Mouse (Mus musculus) ovary, postnatal 14 days (tissue): ENCODE data around the gene Zfp518a.

Experiments
- DNase-seq: peaks from one replicate; pipeline ENCODE4 v3.0.0; 2022; ENCODE audit warnings: low spot score

Gene Zfp518a

DNA sequence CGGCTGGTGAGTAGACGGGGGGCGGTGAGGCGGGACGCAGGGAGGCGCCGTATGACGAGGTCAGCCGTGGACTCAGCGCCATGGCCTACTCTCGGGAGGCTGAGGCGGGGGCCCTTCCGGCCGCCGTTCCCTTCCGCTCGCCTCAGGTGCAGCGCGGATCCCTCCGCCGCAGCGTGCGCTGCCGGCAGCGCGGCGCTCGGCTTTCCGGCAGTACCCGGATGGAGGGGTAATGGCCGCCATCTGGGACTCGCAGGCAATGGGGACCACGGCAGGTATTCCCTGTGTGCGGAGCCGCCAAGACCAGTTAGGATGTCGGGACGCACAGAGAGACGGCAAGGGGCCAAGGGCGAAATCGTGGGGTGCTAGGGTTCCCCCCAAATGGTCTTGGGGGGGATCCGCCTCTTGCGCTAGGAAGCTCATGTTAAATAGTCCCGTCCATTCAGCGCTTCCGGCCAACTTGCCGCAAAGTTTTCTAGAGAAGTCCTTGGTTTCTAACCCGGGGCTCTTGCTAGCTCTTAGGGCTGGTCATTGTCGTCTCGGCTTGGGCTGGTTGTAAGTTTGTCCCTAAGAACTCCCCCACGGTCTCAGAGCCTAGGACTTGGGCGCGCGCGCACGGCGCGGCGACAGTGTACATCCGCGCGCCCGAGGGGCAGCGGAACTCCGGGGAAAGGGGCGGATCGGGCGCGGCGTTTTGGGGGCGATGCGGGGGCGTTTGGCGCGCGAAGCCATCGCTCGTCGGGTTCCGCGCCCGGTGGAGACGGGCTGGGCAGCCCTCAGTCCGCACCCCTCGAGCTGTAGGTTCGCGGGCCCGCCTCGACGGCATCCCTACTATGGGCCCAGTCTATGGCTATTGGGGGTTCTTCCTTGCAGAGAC, at the start of gene Zfp518a:
Gene Zfp518a, plus strand, starts transcription at position 187 of the 874 bp plus-strand sequence.
- peak; percentile 83 for DNase-seq

DNA sequence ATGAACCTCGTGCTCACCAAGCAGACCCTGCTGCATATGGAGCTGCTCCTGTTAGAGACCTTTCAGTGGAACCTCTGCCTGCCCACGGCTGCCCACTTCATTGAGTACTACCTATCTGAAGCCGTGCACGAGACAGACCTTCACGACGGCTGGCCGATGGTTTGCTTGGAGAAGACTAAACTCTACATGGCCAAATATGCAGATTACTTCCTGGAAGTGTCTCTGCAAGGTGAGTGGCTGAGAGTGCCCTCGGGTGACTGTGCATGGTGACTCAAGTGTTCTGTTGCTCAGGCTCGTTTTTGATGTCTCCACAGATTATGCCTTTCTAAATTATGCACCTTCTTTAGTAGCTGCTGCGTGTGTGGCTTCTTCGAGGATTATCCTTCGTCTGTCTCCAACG, 49.8 kb upstream of the Zfp518a start:
- no peak for DNase-seq

DNA sequence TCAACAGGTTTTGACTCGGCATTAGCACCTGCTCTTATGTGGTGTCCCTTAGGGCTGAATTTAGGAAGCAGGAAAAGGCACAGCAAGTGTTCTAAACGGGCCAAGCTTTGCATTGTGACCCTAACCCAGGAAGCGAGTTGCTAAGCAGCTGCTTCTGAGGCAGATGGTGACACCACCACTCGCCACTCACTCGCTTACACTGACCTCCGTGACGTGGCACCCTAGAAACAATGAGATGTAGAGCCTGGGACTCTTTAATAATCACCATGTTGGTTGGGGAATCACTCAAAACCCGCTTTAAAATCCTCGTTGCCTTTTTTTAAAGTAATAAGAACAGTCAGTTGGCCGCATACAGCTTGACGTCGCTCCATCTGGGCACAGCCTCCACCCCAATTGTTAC, 45.1 kb upstream of the Zfp518a start:
- DNase-seq = no peak

DNA sequence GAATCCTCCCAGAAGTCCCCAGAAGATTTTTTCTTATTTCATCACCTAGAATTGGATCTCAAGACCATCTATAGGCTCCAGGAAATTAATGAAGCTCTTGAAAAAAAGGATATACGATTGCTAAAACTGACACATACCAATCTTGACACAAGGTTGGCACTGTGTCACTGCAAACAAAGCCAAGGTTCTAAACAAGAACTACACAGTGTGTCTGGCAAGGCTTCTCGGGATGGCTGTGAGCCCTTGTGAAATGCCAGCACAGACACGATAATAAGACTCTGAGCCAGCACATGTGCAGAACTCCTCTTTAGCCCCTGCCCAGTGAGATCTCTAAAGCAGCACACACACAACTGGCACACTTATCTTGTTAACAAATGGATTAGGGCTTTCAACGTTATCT, 35.0 kb upstream of the Zfp518a start:
- DNase-seq = no peak

DNA sequence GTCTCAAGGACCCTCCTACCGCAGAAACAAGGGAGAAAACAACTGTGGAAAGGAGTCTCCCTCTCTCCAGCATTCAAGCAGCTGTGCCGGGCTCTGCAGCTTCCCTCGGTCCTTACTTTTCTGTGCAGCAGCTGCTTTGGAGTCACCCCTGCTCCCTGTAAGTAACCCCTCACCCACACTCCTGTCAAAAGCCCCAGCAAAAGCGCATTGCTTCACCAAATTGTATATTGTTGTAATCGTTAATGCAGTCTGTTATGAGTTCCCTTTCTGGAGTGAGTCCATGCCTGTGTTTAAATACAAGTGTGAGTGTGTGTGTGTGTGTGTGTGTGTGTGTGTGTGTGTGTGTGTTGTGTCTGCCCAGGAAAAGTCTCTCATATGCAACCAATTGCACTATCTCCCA, 26.2 kb upstream of the Zfp518a start:
- DNase-seq = no peak

DNA sequence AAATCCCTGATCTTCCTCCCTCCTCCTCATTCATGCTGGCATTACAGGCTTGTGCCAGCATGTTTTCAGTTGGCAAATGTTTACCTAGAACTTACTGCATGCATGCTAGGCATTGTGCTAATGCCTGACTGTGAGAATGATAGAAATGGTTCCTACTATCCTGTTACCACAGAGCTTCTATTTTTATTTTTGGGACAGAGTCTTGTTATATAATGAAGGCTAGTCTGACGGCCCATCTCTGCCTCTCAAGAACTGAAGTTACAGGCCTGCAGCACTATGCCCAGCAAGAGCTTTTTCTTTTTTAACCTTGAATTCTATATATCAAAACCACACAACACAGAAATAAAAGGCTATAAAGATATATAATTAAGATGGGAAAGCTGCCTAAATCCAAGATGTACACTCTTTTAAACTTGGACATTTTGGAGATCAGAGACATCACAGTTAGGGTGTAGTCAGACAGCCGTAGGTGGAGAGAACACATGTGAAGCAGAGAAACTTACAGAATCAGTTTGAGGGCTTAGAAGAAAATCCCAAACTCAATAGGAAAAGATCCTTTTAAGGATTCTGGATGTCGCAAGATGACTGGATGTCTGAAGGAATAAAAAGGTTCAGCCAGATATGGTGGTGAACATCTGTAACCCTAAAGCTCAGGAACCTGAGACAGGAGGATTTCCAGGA, 24.9 kb upstream of the Zfp518a start:
- no peak for DNase-seq

DNA sequence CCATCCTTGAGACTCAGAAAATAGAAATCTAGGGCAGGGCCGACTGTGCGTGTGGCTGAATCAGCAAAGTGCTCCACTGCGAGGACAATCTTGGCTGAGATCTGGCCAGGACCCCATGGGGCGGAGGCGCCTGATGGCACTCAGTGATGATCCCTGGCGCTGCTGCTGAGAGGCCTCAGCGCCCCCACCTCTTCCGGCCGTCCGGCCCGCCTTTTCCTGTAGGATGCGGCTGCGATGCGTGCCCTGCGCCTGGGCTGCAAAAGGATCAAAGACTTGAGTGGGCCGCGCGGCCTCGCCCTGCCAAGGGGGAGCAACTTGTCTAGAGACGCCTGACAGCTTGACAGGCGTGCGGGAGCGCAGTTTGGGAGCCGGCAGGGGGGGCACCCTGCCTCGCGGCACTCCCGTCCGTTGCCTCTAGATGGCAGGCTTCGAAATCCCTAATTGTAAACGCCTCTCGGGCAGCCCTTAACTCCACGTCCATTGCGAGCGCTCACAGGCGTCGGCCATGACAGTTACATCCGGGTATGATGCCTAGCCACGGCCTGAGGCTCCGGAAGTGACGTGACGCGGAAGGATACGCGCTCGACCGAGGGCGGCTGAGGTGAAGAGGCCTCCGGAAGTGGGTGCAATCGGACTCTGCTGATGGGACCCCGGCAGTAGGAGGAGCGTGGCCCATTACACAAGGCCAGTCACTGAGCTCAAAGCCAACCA, 21.4 kb upstream of the Zfp518a start:
- DNase-seq = peak; percentile 82

DNA sequence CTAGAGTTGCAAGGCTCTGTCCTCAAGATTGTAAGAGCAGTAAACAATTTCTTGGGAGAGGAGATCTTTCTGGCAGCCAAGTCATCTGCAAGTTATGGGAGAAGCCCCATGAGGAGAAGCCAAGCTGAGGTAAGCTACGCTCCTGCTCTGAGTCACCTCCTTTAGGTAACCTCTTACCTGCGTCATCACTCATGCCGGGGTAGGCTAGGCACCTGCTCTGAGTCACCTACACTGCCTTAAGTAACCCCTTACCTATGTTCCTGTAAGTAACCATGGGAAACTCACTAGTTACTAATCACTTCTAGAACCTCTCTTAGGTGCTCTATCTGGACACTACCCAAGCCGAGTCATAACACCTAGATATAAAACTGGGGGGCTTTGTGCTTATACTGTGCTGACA, 12.8 kb upstream of the Zfp518a start:
- DNase-seq = no peak

DNA sequence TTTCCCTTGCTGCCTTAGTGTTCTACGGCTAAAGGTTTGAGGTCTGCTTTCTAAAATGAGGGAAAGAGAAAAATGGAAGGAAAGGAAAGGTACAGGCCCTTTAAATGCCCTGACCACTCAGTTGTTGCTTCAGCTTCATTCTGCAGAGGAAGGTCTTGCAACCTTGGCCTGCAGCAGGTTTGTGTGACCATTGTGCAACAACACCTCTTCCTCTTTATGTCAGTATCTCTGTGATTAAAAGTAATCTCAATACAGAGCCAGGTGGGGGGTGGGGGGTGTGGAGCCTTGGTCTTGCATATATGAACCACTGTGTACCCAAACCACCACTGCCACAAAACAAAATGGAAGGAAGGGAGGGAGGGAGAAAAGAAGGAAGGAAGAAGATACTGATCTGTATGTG, 5.6 kb upstream of the Zfp518a start:
- DNase-seq = no peak

DNA sequence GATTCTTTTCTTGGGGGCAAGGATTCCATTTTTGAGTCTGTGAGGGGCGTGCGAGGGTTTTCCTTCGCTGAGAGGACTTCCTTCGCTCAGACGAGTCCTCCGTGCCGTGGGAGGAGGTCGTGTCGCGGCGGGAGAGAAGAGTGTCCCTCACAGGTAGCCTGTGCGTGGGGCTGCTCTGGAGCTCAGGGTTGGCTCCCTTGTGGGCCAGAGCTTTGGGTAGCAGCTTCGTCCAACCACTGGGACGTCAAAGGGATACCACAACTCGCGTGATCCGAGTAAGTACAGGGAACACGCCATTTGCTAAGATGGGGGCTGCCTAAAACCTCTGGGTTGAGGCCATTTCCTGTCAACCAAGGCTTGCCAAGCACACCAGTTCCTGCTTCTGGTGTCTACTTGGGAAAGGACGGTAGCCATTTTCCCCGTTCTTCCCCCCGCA, 416 bp upstream of the Zfp518a start:
- DNase-seq = no peak

DNA sequence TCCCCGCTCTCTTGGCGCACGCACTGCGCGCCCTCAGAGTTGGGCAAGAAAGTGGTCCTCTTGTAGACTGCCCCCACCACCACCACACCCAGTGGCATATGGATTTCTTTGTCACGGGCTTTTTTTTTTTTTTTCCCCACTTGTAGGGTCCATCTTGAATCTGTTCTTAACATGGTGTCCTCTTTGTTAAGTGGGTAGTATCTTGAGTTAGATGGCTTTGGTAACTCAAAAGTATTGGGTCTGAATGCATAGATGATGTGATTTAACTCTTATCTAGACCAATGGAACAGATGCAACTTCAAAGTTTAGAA, 843 bp downstream of the Zfp518a start:
- no peak for DNase-seq

DNA sequence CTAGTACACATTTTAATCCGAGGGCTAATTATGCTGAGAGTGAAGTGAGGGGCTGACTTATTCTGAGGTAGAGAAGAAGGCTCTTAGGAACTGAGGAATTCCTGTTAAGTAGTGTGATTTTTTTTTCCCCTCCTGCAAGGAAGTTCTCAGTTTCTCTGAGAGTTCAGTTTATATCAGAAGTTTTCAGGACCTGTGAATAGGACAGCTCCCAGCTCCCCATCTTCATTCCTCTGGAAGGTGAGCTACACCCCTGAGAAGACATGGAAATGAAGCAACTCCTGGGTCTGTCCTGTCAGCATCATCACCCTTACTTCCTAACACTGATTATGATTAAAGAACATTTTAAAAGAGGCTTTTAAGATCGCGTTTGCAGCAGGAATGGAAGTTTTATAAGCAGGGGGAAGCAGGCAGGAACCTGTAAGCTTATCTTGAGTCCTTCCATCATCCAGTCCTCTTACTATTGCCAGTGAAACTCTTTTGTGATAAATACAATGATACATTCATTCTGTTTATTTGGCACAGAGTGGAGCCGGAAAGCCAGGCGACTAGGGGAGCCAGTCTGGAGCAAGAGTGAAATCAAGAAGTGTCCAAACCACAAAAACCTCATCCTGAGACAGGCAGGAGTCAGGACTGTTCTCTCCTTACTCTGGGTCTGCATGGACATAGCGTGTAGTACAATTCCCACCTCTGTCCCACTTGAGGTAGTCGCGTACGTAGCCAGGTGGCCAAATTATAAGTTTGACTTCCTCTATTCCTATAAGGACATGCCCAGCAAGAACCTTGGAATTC, 37.3 kb downstream of the Zfp518a start:
- no peak for DNase-seq

DNA sequence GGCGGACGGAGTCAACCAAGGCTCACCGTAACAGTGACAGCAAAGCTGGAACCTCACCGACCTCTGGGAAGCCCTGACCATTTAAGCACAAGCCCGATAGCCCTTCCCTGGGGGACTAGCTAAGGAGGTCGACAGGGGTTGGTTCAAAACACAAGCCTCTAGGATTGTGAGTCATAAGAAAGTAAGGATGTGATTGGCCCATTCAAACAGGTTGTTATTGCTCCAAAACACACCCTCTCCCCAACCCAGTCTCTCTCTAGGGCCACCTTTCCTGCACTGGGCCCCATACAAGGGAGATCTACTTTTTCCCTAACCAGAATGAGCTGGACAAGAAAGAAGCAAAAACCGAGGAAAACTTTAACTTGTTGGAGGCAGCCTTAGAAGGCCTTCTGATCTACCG, 40.9 kb downstream of the Zfp518a start:
- no peak for DNase-seq

DNA sequence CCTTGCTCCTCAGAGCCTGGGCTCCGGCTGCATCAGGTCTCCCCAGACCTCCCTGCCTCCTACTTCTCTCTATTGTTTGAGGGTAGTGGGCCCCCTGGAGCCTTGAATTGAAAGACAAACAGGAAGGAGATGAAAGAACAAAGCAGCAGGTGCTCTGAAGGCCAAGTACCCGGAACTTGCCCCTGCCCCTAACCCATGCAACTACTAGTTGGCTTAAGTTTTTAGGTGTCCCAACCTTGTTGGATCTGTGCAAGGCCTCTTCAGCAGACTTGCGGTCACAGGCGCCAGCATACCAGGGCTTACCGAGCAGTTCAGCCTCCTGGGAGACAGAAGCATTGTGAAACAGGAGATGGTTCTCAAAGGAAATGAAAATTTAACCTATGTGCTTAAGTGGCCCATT, 41.5 kb downstream of the Zfp518a start:
- no peak for DNase-seq

DNA sequence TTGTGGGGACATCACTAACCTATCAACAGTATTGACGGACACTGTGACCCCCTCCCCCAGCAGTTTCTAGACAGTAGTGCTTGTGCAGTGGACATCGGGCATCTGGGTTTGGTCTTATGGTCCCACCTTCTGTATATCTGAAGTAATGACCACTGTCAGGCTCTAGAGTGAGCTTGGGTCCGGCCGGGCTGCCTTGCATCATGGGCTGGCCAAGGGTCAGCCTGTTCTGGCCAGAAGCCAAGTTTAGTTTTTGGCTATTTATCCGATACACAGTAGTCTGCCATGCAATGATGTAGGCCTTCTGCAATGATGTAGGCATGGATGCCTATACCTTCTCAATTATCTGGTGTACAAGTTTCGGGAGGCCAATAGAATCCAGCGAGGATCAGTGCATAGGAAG, 49.0 kb downstream of the Zfp518a start:
- DNase-seq = no peak

DNA sequence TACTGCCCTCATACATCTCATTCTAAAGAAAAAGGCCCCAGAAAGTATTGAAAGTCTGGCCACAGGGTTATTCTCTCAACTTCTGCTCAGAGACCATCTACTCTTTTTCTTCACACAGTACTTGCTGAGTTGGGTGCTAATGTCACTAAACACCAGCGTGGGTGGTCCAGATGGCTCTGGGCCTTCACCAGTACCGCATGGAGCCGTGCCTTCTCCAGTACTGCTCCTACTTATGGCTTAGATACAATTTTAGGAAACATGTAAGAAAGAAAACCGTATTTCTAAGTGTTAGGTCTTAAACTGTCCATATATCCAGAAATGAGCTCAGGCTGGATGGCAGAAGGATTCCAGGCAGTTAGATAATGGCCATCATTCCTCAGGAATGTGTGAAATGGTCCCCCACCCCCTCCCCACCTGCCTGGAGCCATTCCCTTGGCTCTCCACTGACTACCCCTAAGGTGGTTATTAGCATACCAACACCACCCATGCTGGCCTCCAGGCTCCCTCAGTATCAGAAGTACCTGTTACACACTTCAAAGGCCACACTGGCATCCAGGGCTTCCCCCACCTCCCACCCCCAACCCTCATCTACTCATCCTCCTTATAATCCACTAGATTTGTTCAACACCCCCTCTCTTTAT, 52.6 kb downstream of the Zfp518a start:
- no peak for DNase-seq

DNA sequence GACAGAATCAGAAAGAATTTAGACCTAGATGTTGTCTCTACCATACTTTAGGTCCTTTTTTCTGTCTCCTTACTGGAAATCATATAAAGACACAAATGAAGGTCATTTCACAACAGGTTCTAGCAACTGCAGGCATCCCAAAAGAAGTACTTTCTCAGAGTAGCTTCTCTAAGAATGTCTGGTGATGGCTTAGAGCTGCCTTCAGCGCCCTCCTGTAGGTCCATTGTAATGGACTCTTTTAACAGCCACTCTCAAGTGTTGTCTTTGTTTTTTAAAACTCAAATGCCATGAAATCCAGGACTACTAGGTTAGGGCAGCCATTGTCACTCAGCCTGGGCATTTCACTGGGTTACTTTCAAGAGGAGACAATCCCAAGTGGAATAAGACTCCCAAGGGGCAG, 64.5 kb downstream of the Zfp518a start:
- DNase-seq = no peak

DNA sequence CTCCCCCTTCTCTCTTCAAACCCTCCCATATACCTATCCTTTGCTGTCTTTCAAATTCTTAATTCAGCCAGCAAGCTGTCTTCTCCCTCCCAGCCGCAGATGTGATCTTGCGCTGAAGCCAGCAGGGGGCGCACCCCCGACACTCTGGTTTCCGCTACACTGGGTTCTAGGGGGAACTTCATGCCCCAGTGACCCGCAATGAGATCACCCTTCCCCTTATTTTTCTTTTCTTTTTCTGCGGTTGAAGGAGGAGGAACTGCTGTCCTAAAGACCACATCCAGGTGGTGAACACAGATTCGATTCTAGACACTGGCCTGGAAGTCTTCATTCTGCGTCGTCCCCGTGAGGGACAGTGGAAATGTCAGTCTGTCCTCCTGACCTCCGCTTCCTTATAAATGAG, 68.5 kb downstream of the Zfp518a start:
- DNase-seq = peak; percentile 48

DNA sequence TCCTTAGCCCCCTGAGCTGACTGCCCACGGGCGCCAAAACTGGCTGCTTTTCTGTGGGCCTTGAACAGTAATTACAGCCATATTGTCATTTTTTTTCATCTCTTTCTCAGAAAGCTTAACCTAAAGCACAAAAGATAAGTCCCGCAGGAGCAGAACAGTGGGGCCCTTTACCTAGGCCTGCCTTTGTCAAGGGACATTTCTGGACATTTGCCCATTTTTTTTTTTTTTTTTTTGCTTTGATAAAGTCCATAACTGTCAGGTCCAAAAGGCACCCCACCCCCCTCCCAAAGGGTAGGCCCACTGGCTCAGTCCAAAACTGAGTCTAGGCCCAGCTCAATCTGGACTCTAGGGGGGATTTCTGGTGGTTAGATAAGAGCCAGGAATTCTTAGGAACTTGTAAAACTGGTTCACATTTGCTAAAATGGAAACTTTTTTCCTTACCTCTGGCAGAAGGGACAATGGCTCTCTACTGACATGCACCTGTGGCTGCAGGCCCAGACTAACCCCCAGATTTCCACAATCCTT, 69.9 kb downstream of the Zfp518a start:
- no peak for DNase-seq

DNA sequence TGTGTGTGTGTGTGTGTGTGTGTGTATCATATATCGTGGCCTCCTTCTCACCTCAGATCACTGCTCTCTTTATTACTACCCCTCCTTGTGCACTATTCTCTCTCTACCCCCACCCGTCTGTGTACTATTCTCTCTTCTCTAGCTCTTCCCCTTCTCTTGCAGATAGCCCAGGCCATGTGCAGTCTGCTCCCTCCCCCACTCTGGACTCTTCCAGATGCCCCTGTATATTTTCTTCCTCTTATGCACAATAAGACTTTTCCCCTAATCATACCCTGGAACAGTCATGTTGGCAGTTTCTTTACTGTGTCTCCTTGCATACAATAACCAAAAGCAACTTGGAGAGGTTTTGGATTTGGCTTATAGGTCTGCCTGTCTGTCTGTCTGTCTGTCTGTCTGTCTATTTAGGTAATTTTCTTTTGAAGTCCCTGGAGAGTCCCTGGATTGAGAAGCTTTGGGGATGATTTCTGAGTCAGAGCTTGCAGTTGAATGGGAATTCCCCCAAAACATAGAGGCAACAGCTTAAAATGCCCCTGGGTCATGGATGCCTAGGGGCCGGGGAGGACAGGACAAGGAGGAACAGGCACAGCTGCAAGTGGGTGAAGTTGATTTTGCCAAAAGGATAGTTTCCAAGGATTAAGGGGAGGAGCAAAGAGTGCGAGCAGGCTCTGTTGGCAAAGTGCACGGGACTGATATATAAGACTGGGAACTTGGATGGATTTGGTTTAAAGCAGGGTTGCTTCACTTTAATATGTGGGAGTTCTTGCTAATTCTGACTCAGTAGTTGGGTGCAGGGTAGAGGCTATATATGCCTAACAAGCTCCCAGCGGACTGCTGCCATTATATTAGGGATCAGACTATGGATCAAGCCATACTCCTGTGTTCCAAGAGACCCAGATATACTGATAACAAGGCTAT, 70.7 kb downstream of the Zfp518a start:
- DNase-seq = no peak
